Mouse (Mus musculus) E14TG2a.4 (cell line): Measurements from ENCODE around the gene Tbc1d20.

ENCODE experiments used
- CTCF ChIP-seq: conservative IDR thresholded peaks from 2 replicates; pipeline ENCODE4 v1.5.1; 2014; ENCODE audit warnings: low read length
- NANOG ChIP-seq: IDR thresholded peaks from 2 replicates; pipeline ENCODE4 v1.6.1; 2014; ENCODE audit warnings: borderline replicate concordance, low read length, mixed read lengths
- POU5F1 ChIP-seq: IDR thresholded peaks from 2 replicates; pipeline ENCODE4 v1.6.1; 2014; ENCODE audit warnings: low read length, borderline replicate concordance

GRCm38 (mm10) chr2:152360271-152360775 lies 66.7 kb downstream of the Tbc1d20 start:
- TF ChIP-seq CTCF: no peak
- no peak for TF ChIP-seq POU5F1
- TF ChIP-seq NANOG: no peak
